Mouse (Mus musculus) CH12.LX (cell line): ENCODE results near the gene Stx8. TPM values are rescaled to one million over a fixed set of nuclear protein-coding genes. Genes with fewer than 3 reads are reported as not detected.

Experiments used
- DNase-seq: peaks from one replicate; pipeline ENCODE4 v3.0.0-alpha.2; 2013; ENCODE audit errors: extremely low read depth
- H3K27ac ChIP-seq: 2 replicates; pipeline ENCODE4 v1.5.1; 2012; ENCODE audit warnings: low read depth, mild to moderate bottlenecking, control low read depth, moderate library complexity; ENCODE audit not compliant: insufficient read depth
- H3K27me3 ChIP-seq: replicated peaks from 2 replicates; pipeline ENCODE3; 2012; ENCODE audit warnings: inconsistent platforms
- H3K36me3 ChIP-seq, 2 experiments: replicated peaks in 1 of 2; 2 replicates each; pipeline versions ENCODE3 to v1.6.1; 2012; ENCODE audit warnings: inconsistent platforms in 1 of 2, low read length in 1 of 2, mild to moderate bottlenecking in 1 of 2, mixed read lengths in 1 of 2, moderate library complexity in 1 of 2; ENCODE audit not compliant: control insufficient read depth in 1 of 2, insufficient read depth in 1 of 2
- H3K4me1 ChIP-seq, 2 experiments: 2 replicates each; pipeline ENCODE4 v1.6.1; 2012; ENCODE audit warnings: inconsistent platforms in 1 of 2, moderate library complexity in 1 of 2; ENCODE audit not compliant: insufficient read depth in 2 of 2, control insufficient read depth in 1 of 2
- H3K4me2 ChIP-seq: 2 replicates; pipeline ENCODE4 v1.6.1; 2012; ENCODE audit warnings: low read depth, mild to moderate bottlenecking, control low read depth; ENCODE audit not compliant: poor library complexity, insufficient read depth, severe bottlenecking
- H3K4me3 ChIP-seq, 3 experiments: fragments of 150-350 bp in 1 of 3; sonication (generic) in 1 of 3; replicated peaks in 1 of 3; 2 replicates each; pipeline versions ENCODE3 to v1.5.1; 2011 to 2012; ENCODE audit warnings: low read depth in 2 of 3, low read length in 2 of 3, mild to moderate bottlenecking in 2 of 3, moderate library complexity in 2 of 3, control low read depth in 1 of 3, improper control_type of control experiment in 1 of 3, inconsistent platforms in 1 of 3, mixed read lengths in 1 of 3; ENCODE audit not compliant: poor library complexity in 1 of 3
- H3K79me2 ChIP-seq: replicated peaks from 2 replicates; pipeline ENCODE4 v1.6.1; 2012; ENCODE audit warnings: mild to moderate bottlenecking, moderate library complexity; ENCODE audit not compliant: control insufficient read depth, poor library complexity, insufficient read depth, severe bottlenecking; ENCODE audit errors: extremely low read depth
- H3K9ac ChIP-seq: 2 replicates; pipeline ENCODE4 v1.6.1; 2012; ENCODE audit warnings: low read depth, mild to moderate bottlenecking, control low read depth, moderate library complexity; ENCODE audit not compliant: insufficient read depth
- H3K9me3 ChIP-seq: replicated peaks from 2 replicates; pipeline ENCODE3; 2012; ENCODE audit warnings: low read length, inconsistent platforms, mixed read lengths
- E2F4 ChIP-seq: IDR thresholded peaks from 2 replicates; pipeline ENCODE4 v1.6.1; 2011; ENCODE audit warnings: low read depth, low read length, improper control_type of control experiment; ENCODE audit not compliant: insufficient replicate concordance
- ELF1 ChIP-seq: IDR thresholded peaks from 2 replicates; pipeline ENCODE4 v1.6.1; 2014; ENCODE audit warnings: low read depth, mild to moderate bottlenecking, inconsistent platforms, low read length, improper control_type of control experiment
- ETS1 ChIP-seq: conservative IDR thresholded peaks from 2 replicates; pipeline ENCODE4 v1.6.1; 2012; ENCODE audit warnings: low read depth, mild to moderate bottlenecking, inconsistent platforms, low read length, improper control_type of control experiment, moderate library complexity
- HCFC1 ChIP-seq: IDR thresholded peaks from 2 replicates; pipeline ENCODE4 v1.6.1; 2012; ENCODE audit warnings: low read depth, mild to moderate bottlenecking, inconsistent platforms, low read length, improper control_type of control experiment
- IRF4 ChIP-seq: IDR thresholded peaks from 2 replicates; pipeline ENCODE4 v1.6.1; 2014; ENCODE audit warnings: low read depth, mild to moderate bottlenecking, inconsistent platforms, low read length, improper control_type of control experiment
- JUND ChIP-seq: conservative IDR thresholded peaks from 2 replicates; pipeline ENCODE4 v1.6.1; 2011; ENCODE audit warnings: low read depth, low read length, improper control_type of control experiment
- KAT2A ChIP-seq: IDR thresholded peaks from 2 replicates; pipeline ENCODE4 v1.6.1; 2012; ENCODE audit warnings: low read length, improper control_type of control experiment, inconsistent platforms; ENCODE audit not compliant: insufficient replicate concordance
- MAFK ChIP-seq: IDR thresholded peaks from 2 replicates; pipeline ENCODE4 v1.6.1; 2011; ENCODE audit warnings: low read length, improper control_type of control experiment; ENCODE audit not compliant: insufficient replicate concordance
- MAZ ChIP-seq: IDR thresholded peaks from 2 replicates; pipeline ENCODE4 v1.6.1; 2012; ENCODE audit warnings: low read depth, mild to moderate bottlenecking, inconsistent platforms, low read length, improper control_type of control experiment, moderate library complexity
- PAX5 ChIP-seq: IDR thresholded peaks from 2 replicates; pipeline ENCODE4 v1.6.1; 2012; ENCODE audit warnings: low read length, inconsistent platforms, mixed read lengths
- POLR2AphosphoS2 ChIP-seq: IDR thresholded peaks from 2 replicates; pipeline ENCODE4 v1.6.1; 2011; ENCODE audit warnings: low read depth, low read length, improper control_type of control experiment
- RAD21 ChIP-seq: IDR thresholded peaks from 2 replicates; pipeline ENCODE4 v1.6.1; 2011; ENCODE audit warnings: low read depth, mild to moderate bottlenecking, low read length, improper control_type of control experiment, moderate library complexity
- SIN3A ChIP-seq: IDR thresholded peaks from 2 replicates; pipeline ENCODE4 v1.6.1; 2012; ENCODE audit warnings: low read length, improper control_type of control experiment, inconsistent platforms
- TBP ChIP-seq: conservative IDR thresholded peaks from 2 replicates; pipeline ENCODE4 v1.6.1; 2011; ENCODE audit warnings: low read depth, low read length, improper control_type of control experiment
- TCF12 ChIP-seq: IDR thresholded peaks from 2 replicates; pipeline ENCODE4 v1.6.1; 2014; ENCODE audit warnings: low read depth, mild to moderate bottlenecking, inconsistent platforms, low read length, improper control_type of control experiment
- UBTF ChIP-seq: IDR thresholded peaks from 2 replicates; pipeline ENCODE4 v1.6.1; 2012; ENCODE audit warnings: low read depth, mild to moderate bottlenecking, inconsistent platforms, low read length, improper control_type of control experiment, moderate library complexity
- USF1 ChIP-seq: IDR thresholded peaks from 2 replicates; pipeline ENCODE4 v1.6.1; 2014; ENCODE audit warnings: low read depth, mild to moderate bottlenecking, inconsistent platforms, low read length, improper control_type of control experiment
- ZNF384 ChIP-seq: IDR thresholded peaks from 2 replicates; pipeline ENCODE4 v1.6.1; 2012; ENCODE audit warnings: low read depth, low read length, improper control_type of control experiment, inconsistent platforms
- dilution Hi-C: fragments of 300-500 bp; cut with MboI; formaldehyde crosslinking; loops from 2 replicates; pipeline ENCODE4 v1.14.3; 2020; ENCODE audit warnings: low sequenced_read_pairs; ENCODE audit not compliant: extremely low pct_unique_long_range_greater_than_20kb, extremely low pct_ligation_motif_present
- in situ Hi-C: fragments of 300-500 bp; cut with MboI; formaldehyde crosslinking; loops from 3 replicates; pipeline ENCODE4 v1.14.3; 2019; ENCODE audit warnings: low sequenced_read_pairs, low pct_ligation_motif_present, low pct_unique_long_range_greater_than_20kb, mixed read lengths
- polyA plus RNA-seq: library from polyadenylated mRNA; unstranded; fragments of >175 nt; gene quantifications from 2 replicates; pipeline ENCODE4 v1.2.1, GENCODE M21; 2012; ENCODE audit warnings: low read depth; ENCODE audit not compliant: insufficient read length
- total RNA-seq, 2 experiments: library from RNA; depleted of rRNA; stranded (reverse); fragments of 300-350 nt in 1 of 2; fragments of >200 nt in 1 of 2; gene quantifications; 2 replicates each; pipeline ENCODE4 v1.2.3; 2012 to 2014

The Stx8 gene
- total and polyA plus RNA-seq, 3 experiments, result 31.8 to 57.9 (median 35.2) TPM

DNA sequence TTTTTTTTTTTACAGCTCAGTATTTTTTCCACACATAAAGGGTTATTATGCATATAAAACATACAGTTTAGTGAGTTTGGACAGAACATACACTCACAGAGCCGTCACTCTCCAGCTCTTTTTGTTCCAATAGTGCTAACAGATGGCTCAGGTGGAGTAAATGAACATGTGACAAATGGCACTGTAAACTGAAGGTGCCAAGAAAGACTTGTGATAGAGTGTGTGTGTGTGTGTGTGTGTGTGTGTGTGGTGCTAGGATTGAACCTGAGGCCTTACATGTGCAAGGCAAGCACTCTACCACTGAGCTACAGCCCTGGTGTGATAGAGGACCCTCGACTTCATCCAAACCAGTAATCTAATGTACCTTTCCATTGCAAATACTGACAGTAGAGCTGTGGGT is 96.1 kb downstream of the Stx8 start:
- dilution Hi-C loops, result no loop called here
- no peak overlapping the region for H3K27ac ChIP-seq

DNA sequence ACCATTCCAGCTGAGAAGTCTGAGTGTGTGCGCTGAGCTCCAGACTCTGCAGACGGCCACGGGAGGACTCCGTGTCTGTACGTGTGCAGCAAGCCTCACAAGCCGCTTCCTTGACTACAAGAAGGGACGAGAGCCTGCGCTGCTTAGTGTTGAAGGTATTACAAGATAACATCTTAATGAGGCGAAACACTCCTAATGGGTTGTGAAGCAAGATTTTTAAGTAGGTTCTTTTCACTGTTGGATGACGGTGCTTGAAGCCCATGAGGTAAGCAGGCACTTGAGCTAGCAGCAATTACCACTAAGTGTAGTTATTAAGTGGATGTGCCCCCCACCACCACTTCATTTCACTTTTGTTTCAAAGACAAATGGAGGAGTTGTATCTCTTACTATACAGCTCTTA is 101.8 kb downstream of the Stx8 start:
- no peak overlapping the region for H3K27ac ChIP-seq
- H3K27me3 ChIP-seq, result no peaks in the 10 kb centered on the region
- no peak overlapping the region for H3K9ac ChIP-seq
- in situ Hi-C loops (no loop called here), dilution Hi-C loops (no loop called here)
- peaks cover 0 to 12% of the 10 kb centered on the region in 2 experiments for H3K36me3 ChIP-seq
- no peaks in the 10 kb centered on the region for H3K9me3 ChIP-seq
- H3K4me2 ChIP-seq, result no peak overlapping the region
- TF ChIP-seq UBTF (no peak), MAFK (no peak), HCFC1 (no peak), MAZ (no peak), PAX5 (no peak), E2F4 (no peak), TCF12 (no peak), TBP (no peak), ELF1 (no peak), USF1 (no peak), ETS1 (no peak), JUND (no peak), SIN3A (no peak), POLR2AphosphoS2 (no peak), IRF4 (no peak)
- DNase-seq, result no peak
- no peaks in the 10 kb centered on the region for H3K79me2 ChIP-seq
- no peak overlapping the region for H3K4me3 ChIP-seq
- H3K4me1 ChIP-seq, result no peaks in the 10 kb centered on the region

More for the DNA sequence above, 96.1 kb downstream of the Stx8 start:
- in situ Hi-C loops, result no loop called here
- no peaks in the 10 kb centered on the region for H3K9me3 ChIP-seq
- H3K4me1 ChIP-seq, result no peaks in the 10 kb centered on the region
- H3K4me2 ChIP-seq, result no peak overlapping the region
- no peak overlapping the region for H3K4me3 ChIP-seq
- no peak for TF ChIP-seq KAT2A
- no peak for TF ChIP-seq TCF12
- no peak for TF ChIP-seq ZNF384
- no peak for TF ChIP-seq RAD21
- no peak for DNase-seq
- H3K27me3 ChIP-seq, result no peaks in the 10 kb centered on the region
- no peak overlapping the region for H3K9ac ChIP-seq
- peaks cover 0 to 21% of the 10 kb centered on the region in 2 experiments for H3K36me3 ChIP-seq
- H3K79me2 ChIP-seq, result no peaks in the 10 kb centered on the region
